Mouse (Mus musculus) megakaryocyte progenitor cell, adult 5-6 weeks (primary cell): ENCODE data around the gene Nxpe2. TPM values are rescaled to one million over a fixed set of nuclear protein-coding genes. Genes with fewer than 3 reads are reported as not detected.
"Not testable (repeated sequence)": the region's sequence is repeated elsewhere in the genome, so short reads cannot be mapped to it uniquely, and the experiment has no call there.

Experiments
- ATAC-seq: replicated peaks from 2 replicates; pipeline ENCODE4 v1.8.0; 2016; ENCODE audit warnings: mild to moderate bottlenecking, moderate TSS enrichment, inconsistent platforms; ENCODE audit not compliant: poor library complexity
- total RNA-seq, 2 experiments: library from RNA; stranded (forward) in 1 of 2; stranded (reverse) in 1 of 2; fragments of 157-497, 149-512 nt in 1 of 2; fragments of 200-1000 nt in 1 of 2; gene quantifications; 2 replicates each; pipeline versions ENCODE4 v1.2.3 to v1.2.4; 2015 to 2017

Nxpe2 gene
- total RNA-seq, 2 experiments from 2014 or later = 15.1 to 28.6 TPM

DNA sequence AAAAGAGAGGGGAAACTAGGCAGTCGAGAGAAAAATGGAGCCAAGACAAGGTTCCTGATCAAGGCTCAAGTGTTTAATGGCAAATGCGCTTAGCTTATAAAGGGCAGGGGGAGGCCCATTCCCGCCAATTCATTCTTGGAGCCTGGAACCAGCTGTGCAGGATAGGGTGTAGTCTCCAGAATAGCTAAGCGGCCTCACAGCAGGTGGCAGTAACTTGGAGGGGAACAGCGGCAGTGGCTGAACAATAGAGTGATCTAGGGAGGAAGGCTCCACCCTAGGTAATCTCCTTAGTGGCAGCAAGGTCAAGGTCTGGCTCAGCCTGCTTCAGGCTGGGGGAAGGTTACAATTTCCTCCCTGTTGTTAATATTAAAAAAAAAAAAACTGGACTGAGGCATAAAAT is 49.7 kb downstream of the Nxpe2 start:
- ATAC-seq = not testable (repeated sequence)

DNA sequence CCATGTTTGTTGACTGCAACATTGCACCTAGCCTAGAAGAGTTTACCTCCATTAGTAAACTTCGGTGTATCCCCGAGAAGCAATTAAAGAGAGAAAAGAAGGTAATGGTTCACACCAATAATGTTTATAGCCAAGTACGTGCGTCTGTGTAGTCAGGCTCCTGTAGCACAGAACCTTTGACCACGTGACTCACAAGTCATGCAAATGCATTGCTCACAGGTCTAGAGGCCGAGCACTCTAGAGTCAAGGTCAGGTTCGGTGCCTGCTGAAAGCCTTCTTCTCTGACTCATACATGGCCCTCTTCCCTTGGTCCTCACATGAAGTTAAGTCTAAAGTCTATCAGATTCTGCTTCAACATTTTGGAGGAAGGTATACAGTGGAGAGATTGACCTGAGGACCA is 54.3 kb downstream of the Nxpe2 start:
- ATAC-seq = no peak

DNA sequence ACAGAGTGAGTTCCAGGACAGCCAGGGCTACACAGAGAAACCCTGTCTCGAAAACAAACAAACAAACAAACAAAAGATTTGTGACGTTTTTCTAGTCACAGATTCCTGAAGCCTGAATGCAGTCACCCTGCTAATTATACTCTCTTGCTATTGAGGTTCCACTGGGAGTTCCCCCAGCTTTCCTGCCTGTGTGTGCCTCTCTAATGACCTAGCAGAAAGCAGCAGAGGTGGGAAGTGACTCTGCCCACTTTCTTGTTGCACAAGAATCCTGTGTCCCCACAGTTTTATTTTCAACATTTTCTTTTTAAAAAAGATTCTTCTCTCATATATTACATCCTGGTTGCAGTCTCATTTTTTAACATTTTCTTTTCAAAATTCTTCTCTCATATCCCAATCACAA is 58.5 kb downstream of the Nxpe2 start:
- peak; percentile 68 for ATAC-seq

DNA sequence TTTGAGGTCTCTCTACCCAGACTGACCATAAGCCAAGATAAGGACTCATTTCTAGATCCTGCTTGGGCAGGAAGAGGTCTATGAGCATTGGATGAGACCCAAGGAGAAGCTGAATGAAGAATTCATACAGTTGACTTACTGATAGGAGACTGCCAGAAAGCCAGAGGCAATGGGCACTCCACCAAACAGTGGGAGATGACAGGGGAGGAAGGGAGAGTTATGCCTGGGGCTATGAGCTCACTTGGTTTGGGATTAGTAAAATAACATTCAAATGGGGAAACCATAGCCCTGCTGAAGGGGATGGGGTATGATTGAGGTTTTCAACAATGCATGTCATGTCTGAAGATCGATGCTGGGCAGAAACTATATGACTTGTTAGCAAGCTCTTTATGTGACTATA is 63.0 kb downstream of the Nxpe2 start:
- no peak for ATAC-seq

DNA sequence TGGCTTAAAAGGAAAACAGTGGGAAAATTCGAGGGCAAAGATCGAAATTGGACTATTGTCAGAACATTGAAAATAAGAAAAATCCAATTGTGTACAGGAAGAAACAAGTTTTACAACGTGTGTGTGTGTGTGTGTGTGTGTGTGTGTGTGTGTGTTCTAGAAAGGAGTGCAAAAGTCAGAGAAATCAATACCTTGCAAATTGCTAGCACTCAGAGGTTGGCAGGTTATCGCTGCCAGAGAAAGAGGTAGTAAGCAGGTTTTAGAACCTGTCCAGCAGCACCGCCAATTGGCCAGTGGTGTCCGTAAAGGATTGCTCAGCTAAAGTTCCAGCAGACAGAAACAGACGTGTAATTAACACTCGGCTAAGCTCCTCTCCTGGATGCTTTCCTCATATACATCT is 69.0 kb downstream of the Nxpe2 start:
- no peak for ATAC-seq

DNA sequence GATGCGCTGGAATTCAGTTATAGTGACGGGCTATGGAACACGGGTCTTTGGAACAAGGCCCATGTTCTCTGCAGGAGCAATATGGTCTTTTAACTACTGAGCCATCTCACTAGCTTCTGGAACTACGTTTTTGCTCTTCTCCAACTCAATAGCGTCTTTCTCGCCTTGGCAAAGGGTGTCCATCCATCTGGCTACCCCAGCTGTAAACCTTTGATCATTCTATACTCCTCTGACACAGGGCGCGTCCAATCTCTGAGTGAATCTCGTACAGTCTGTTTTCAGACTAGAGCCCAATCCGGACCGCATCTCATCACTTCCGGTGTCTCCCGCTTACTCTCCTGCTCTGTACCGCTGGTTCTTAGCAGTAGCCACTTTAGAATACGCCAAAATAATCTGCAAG is 76.4 kb downstream of the Nxpe2 start:
- ATAC-seq = no peak

Other genes starting within 250 kb of the Nxpe2 start
- 2.8 and 4.5 TPM in 2 replicates for gene Nxpe4, start 191.4 kb downstream of the Nxpe2 start, total RNA-seq (2015)
- gene Nxpe4, start 191.4 kb downstream of the Nxpe2 start, total RNA-seq (2017) = 1.5 and 1.7 TPM in 2 replicates
- 106 and 124 TPM in 2 replicates for gene Rexo2, start 127.2 kb upstream of the Nxpe2 start, total RNA-seq (2015)
- gene Rexo2, start 127.2 kb upstream of the Nxpe2 start, total RNA-seq (2017) = 164 and 165 TPM in 2 replicates
- gene Rbm7, start 141.8 kb upstream of the Nxpe2 start, total RNA-seq (2015) = 117 and 122 TPM in 2 replicates
- 97.9 and 109 TPM in 2 replicates for gene Rbm7, start 141.8 kb upstream of the Nxpe2 start, total RNA-seq (2017)
- 4.9 and 8.8 TPM in 2 replicates for gene Gm5617, start 142.0 kb upstream of the Nxpe2 start, total RNA-seq (2015)
- 6.3 and 13.5 TPM in 2 replicates for gene Gm5617, start 142.0 kb upstream of the Nxpe2 start, total RNA-seq (2017)